Mouse (Mus musculus) lung, postnatal 4 days (tissue): ENCODE measurements around the gene Dctn3.
"Not testable (repeated sequence)": the region's sequence is repeated elsewhere in the genome, so short reads cannot be mapped to it uniquely, and the experiment has no call there.

Source experiments
- DNase-seq, 2 experiments: peaks; one replicate each; pipeline ENCODE4 v3.0.0; 2021

Dctn3 gene

GRCm38 (mm10) chr4:41737602-41738255, 14.8 kb upstream of the Dctn3 start:
- peak; percentile 72 to 83 for DNase-seq

- DNase-seq, result no peak
These were observed 8.2 kb upstream of the Dctn3 start, which contains the start of gene Arid3c for GRCm38 (mm10) chr4:41731052-41731765. Arid3c (minus strand) TSS chr4:41731142.

- DNase-seq, result no peak
These were observed 4.1 kb upstream of the Dctn3 start for GRCm38 (mm10) chr4:41726826-41727621.

GRCm38 (mm10) chr4:41716834-41717233, 6.1 kb downstream of the Dctn3 start:
- DNase-seq, result no peak

- peak in 1 of 2 experiments; percentile 60 for DNase-seq
These were observed 7.4 kb downstream of the Dctn3 start for GRCm38 (mm10) chr4:41715596-41715995.

GRCm38 (mm10) chr4:41715082-41715481, 7.9 kb downstream of the Dctn3 start:
- DNase-seq, result no peak

- DNase-seq, result peak; percentile 64 to 76
These were observed 8.7 kb downstream of the Dctn3 start for GRCm38 (mm10) chr4:41714276-41714675.

- peak; percentile 88 to 89 for DNase-seq
These were observed 9.5 kb downstream of the Dctn3 start, which contains the start of gene Rpp25l for GRCm38 (mm10) chr4:41713197-41714067. Rpp25l (minus strand) TSS chr4:41713534.

- DNase-seq, result no peak
These were observed 10.4 kb downstream of the Dctn3 start for GRCm38 (mm10) chr4:41712421-41713196.

- DNase-seq, result no peak
These were observed 11.1 kb downstream of the Dctn3 start for GRCm38 (mm10) chr4:41711705-41712375.

- no peak for DNase-seq
These were observed 12.7 kb downstream of the Dctn3 start for GRCm38 (mm10) chr4:41710229-41710628.

- peak in 1 of 2 experiments; percentile 42 for DNase-seq
These were observed 14.7 kb downstream of the Dctn3 start for GRCm38 (mm10) chr4:41708192-41708745.

GRCm38 (mm10) chr4:41707011-41707535, 15.9 kb downstream of the Dctn3 start:
- peak; percentile 66 to 69 for DNase-seq

GRCm38 (mm10) chr4:41705922-41706754, 16.8 kb downstream of the Dctn3 start:
- no peak for DNase-seq

- no peak for DNase-seq
These were observed 18.3 kb downstream of the Dctn3 start for GRCm38 (mm10) chr4:41704651-41705050.

- not testable (repeated sequence) for DNase-seq
These were observed 20.7 kb downstream of the Dctn3 start for GRCm38 (mm10) chr4:41702226-41702625.

- not testable (repeated sequence) for DNase-seq
These were observed 22.7 kb downstream of the Dctn3 start for GRCm38 (mm10) chr4:41700224-41700623.

GRCm38 (mm10) chr4:41699783-41700182, 23.2 kb downstream of the Dctn3 start, which contains the start of gene Il11ra1:
Il11ra1 (plus strand) TSS chr4:41699989.
- DNase-seq, result not testable (repeated sequence)

GRCm38 (mm10) chr4:41698421-41699016, 24.5 kb downstream of the Dctn3 start:
- DNase-seq, result peak in 1 of 2 experiments; percentile 62
